Mouse (Mus musculus) hindbrain, embryonic 14.5 days (tissue): Measurements from ENCODE around the gene Cd86. TPM values are rescaled to one million over a fixed set of nuclear protein-coding genes. Genes with fewer than 3 reads are reported as not detected.

Experiments
- ATAC-seq: fragments of 200-750 bp; cut with Nextera tagmentation; 2 replicates; pipeline ENCODE4 v1.8.0; 2017; ENCODE audit warnings: moderate number of reproducible peaks, mild to moderate bottlenecking, moderate TSS enrichment, moderate library complexity; ENCODE audit not compliant: low FRiP score
- DNase-seq: peaks from one replicate; pipeline ENCODE4 v3.0.0-alpha.2; 2015; ENCODE audit warnings: low spot score
- H3K27ac ChIP-seq: fragments of 300-500 bp; sonication (generic); 2 replicates; pipeline ENCODE4 v1.5.1; 2014; ENCODE audit warnings: mild to moderate bottlenecking, moderate library complexity
- H3K27me3 ChIP-seq: fragments of 300-500 bp; sonication (generic); 2 replicates; pipeline ENCODE4 v1.6.1; 2014; ENCODE audit warnings: mild to moderate bottlenecking, low read length, mixed read lengths; ENCODE audit not compliant: control insufficient read depth, insufficient read depth
- H3K36me3 ChIP-seq: fragments of 300-500 bp; sonication (generic); replicated peaks from 2 replicates; pipeline ENCODE4 v1.6.1; 2014; ENCODE audit not compliant: control insufficient read depth, insufficient read depth
- H3K4me1 ChIP-seq: fragments of 300-500 bp; sonication (generic); replicated peaks from 2 replicates; pipeline ENCODE4 v1.6.1; 2014; ENCODE audit warnings: antibody characterized with exemption, low read length, mixed read lengths; ENCODE audit not compliant: control insufficient read depth, insufficient read depth
- H3K4me2 ChIP-seq: fragments of 300-500 bp; sonication (generic); replicated peaks from 2 replicates; pipeline ENCODE4 v1.6.1; 2014; ENCODE audit warnings: mild to moderate bottlenecking, moderate library complexity
- H3K4me3 ChIP-seq: fragments of 300-500 bp; sonication (generic); replicated peaks from 2 replicates; pipeline ENCODE4 v1.5.1; 2014; ENCODE audit warnings: mild to moderate bottlenecking, low read length
- H3K9ac ChIP-seq: fragments of 300-500 bp; sonication (generic); 2 replicates; pipeline ENCODE4 v1.6.1; 2014
- H3K9me3 ChIP-seq: fragments of 300-500 bp; sonication (generic); 2 replicates; pipeline ENCODE4 v1.6.1; 2016; ENCODE audit warnings: low read length; ENCODE audit not compliant: control insufficient read depth
- WGBS: fragments of 180-500 bp; shearing (Covaris S2); extraction: QIAGEN DNeasy Blood & Tissue Kit; methylation state at CpG from one replicate; pipeline ENCODE4 v1.1.7; 2014; 5-methylcytosine and 5-hydroxymethylcytosine counted together
- polyA plus RNA-seq: library from polyadenylated mRNA; unstranded; fragments of >200 nt; fragmentation: Nextera tagmentation; extraction: Ambion mirVana; gene quantifications from 2 replicates; pipeline ENCODE4 v1.2.1, GENCODE M21; 2014

Cd86 gene
- polyA plus RNA-seq, 1 experiment from 2014 or later: 3.1 TPM

- DNase-seq: no peak
Measured at GRCm38 (mm10) chr16:36645124-36645523, 20.8 kb downstream of the Cd86 start.

GRCm38 (mm10) chr16:36642696-36643046, 23.2 kb downstream of the Cd86 start:
- DNase-seq (no peak), ATAC-seq (no peak)
- Histone ChIP-seq H3K9ac (no peak overlapping the region), H3K36me3 (no peaks in the 10 kb centered on the region), H3K27ac (no peak overlapping the region), H3K27me3 (no peaks in the 10 kb centered on the region), H3K4me1 (no peaks in the 10 kb centered on the region), H3K4me2 (no peak overlapping the region), H3K4me3 (no peak overlapping the region), H3K9me3 (no peaks in the 10 kb centered on the region)
- WGBS: 84% methylated on average over 5 of the region's 5 CpGs

More at GRCm38 (mm10) chr16:36645124-36645523, 20.8 kb downstream of the Cd86 start:
- Histone ChIP-seq H3K9ac (no peak overlapping the region), H3K27ac (no peak overlapping the region), H3K9me3 (no peaks in the 10 kb centered on the region), H3K27me3 (no peaks in the 10 kb centered on the region), H3K4me1 (no peaks in the 10 kb centered on the region; the same call in 1 of the 2 replicates), H3K4me2 (no peak overlapping the region), H3K4me3 (no peak overlapping the region), H3K36me3 (no peaks in the 10 kb centered on the region)
- 91% methylated on average over 6 of the region's 6 CpGs for WGBS
- no peak for ATAC-seq

- ATAC-seq: no peak
- 91% methylated on average over 14 of the region's 14 CpGs for WGBS
- no peaks in the 10 kb centered on the region for H3K9me3 ChIP-seq
- no peaks in the 10 kb centered on the region for H3K27me3 ChIP-seq
- H3K4me3 ChIP-seq: no peak overlapping the region
- no peak overlapping the region for H3K4me2 ChIP-seq
- H3K27ac ChIP-seq: no peak overlapping the region
- no peak overlapping the region for H3K9ac ChIP-seq
- H3K36me3 ChIP-seq: no peaks in the 10 kb centered on the region
- no peak for DNase-seq
- H3K4me1 ChIP-seq: no peaks in the 10 kb centered on the region
Measured at GRCm38 (mm10) chr16:36641830-36642695, 23.8 kb downstream of the Cd86 start.

- Histone ChIP-seq H3K27ac (no peak overlapping the region), H3K27me3 (no peaks in the 10 kb centered on the region), H3K4me2 (no peak overlapping the region), H3K9me3 (no peaks in the 10 kb centered on the region), H3K4me3 (no peak overlapping the region), H3K4me1 (no peaks in the 10 kb centered on the region), H3K36me3 (no peaks in the 10 kb centered on the region), H3K9ac (no peak overlapping the region)
- ATAC-seq (no peak), DNase-seq (no peak)
- WGBS: 69% methylated on average over 5 of the region's 5 CpGs
Measured at GRCm38 (mm10) chr16:36640993-36641392, 24.9 kb downstream of the Cd86 start.

- no peaks in the 10 kb centered on the region for H3K4me1 ChIP-seq
- ATAC-seq: no peak
- no peak overlapping the region for H3K4me3 ChIP-seq
- no peaks in the 10 kb centered on the region for H3K9me3 ChIP-seq
- WGBS: 90% methylated on average over 16 of the region's 16 CpGs
- no peak for DNase-seq
- H3K9ac ChIP-seq: no peak overlapping the region
- H3K4me2 ChIP-seq: no peak overlapping the region
- no peak overlapping the region for H3K27ac ChIP-seq
- H3K36me3 ChIP-seq: no peaks in the 10 kb centered on the region
- H3K27me3 ChIP-seq: no peaks in the 10 kb centered on the region
Measured at GRCm38 (mm10) chr16:36639812-36640504, 25.9 kb downstream of the Cd86 start.

GRCm38 (mm10) chr16:36636800-36637199, 29.1 kb downstream of the Cd86 start:
- Histone ChIP-seq H3K4me1 (no peaks in the 10 kb centered on the region), H3K4me2 (no peak overlapping the region), H3K27me3 (no peaks in the 10 kb centered on the region), H3K4me3 (no peak overlapping the region), H3K36me3 (no peaks in the 10 kb centered on the region), H3K9ac (no peak overlapping the region), H3K9me3 (no peaks in the 10 kb centered on the region), H3K27ac (no peak overlapping the region)
- ATAC-seq: no peak
- DNase-seq: no peak
- WGBS: 78% methylated on average over 4 of the region's 4 CpGs

- H3K27ac ChIP-seq: no peak overlapping the region
- H3K9me3 ChIP-seq: no peaks in the 10 kb centered on the region
- ATAC-seq: no peak
- no peak overlapping the region for H3K4me3 ChIP-seq
- 84% methylated on average over 23 of the region's 23 CpGs for WGBS
- H3K4me2 ChIP-seq: no peak overlapping the region
- no peaks in the 10 kb centered on the region for H3K36me3 ChIP-seq
- no peaks in the 10 kb centered on the region for H3K4me1 ChIP-seq
- no peak overlapping the region for H3K9ac ChIP-seq
- no peak for DNase-seq
- H3K27me3 ChIP-seq: no peaks in the 10 kb centered on the region
Measured at GRCm38 (mm10) chr16:36634971-36635710, 30.7 kb downstream of the Cd86 start.

GRCm38 (mm10) chr16:36634421-36634820, 31.5 kb downstream of the Cd86 start:
- DNase-seq (no peak), ATAC-seq (no peak)
- Histone ChIP-seq H3K4me1 (no peaks in the 10 kb centered on the region), H3K36me3 (no peaks in the 10 kb centered on the region), H3K27me3 (no peaks in the 10 kb centered on the region), H3K4me3 (no peak overlapping the region), H3K27ac (no peak overlapping the region), H3K4me2 (no peak overlapping the region), H3K9ac (no peak overlapping the region), H3K9me3 (no peaks in the 10 kb centered on the region)
- 97% methylated on average over 2 of the region's 2 CpGs for WGBS

GRCm38 (mm10) chr16:36632229-36632628, 33.7 kb downstream of the Cd86 start:
- Histone ChIP-seq H3K4me3 (no peak overlapping the region), H3K4me2 (no peak overlapping the region), H3K9ac (no peak overlapping the region), H3K27ac (no peak overlapping the region), H3K36me3 (no peaks in the 10 kb centered on the region), H3K9me3 (no peaks in the 10 kb centered on the region), H3K27me3 (no peaks in the 10 kb centered on the region), H3K4me1 (no peaks in the 10 kb centered on the region)
- WGBS: 91% methylated on average over 8 of the region's 8 CpGs
- no peak for DNase-seq
- no peak for ATAC-seq
